Mouse (Mus musculus) heart, embryonic 15.5 days (tissue): Measurements from ENCODE around the gene St3gal5. TPM values are rescaled to one million over a fixed set of nuclear protein-coding genes. Genes with fewer than 3 reads are reported as not detected.
"Not testable (repeated sequence)": the region's sequence is repeated elsewhere in the genome, so short reads cannot be mapped to it uniquely, and the experiment has no call there.

Experiments
- ATAC-seq: fragments of 200-750 bp; cut with Nextera tagmentation; replicated peaks from 2 replicates; pipeline ENCODE4 v1.8.0; 2017; ENCODE audit warnings: low read depth, moderate TSS enrichment; ENCODE audit not compliant: insufficient number of reproducible peaks, insufficient read depth, low FRiP score
- H3K27ac ChIP-seq: fragments of 300-500 bp; sonication (generic); 2 replicates; pipeline ENCODE4 v1.5.1; 2015; ENCODE audit warnings: mild to moderate bottlenecking, inconsistent platforms
- H3K27me3 ChIP-seq: fragments of 300-500 bp; sonication (generic); 2 replicates; pipeline ENCODE4 v1.6.1; 2015; ENCODE audit warnings: inconsistent platforms
- H3K36me3 ChIP-seq: fragments of 300-500 bp; sonication (generic); 2 replicates; pipeline ENCODE4 v1.6.1; 2015; ENCODE audit warnings: mild to moderate bottlenecking, inconsistent platforms
- H3K4me1 ChIP-seq: fragments of 300-500 bp; sonication (generic); replicated peaks from 2 replicates; pipeline ENCODE4 v1.6.1; 2015; ENCODE audit warnings: inconsistent platforms
- H3K4me2 ChIP-seq: fragments of 300-500 bp; sonication (generic); 2 replicates; pipeline ENCODE4 v1.6.1; 2015; ENCODE audit warnings: inconsistent platforms, mild to moderate bottlenecking, moderate library complexity
- H3K4me3 ChIP-seq: fragments of 300-500 bp; sonication (generic); 2 replicates; pipeline ENCODE4 v1.5.1; 2015; ENCODE audit warnings: mild to moderate bottlenecking, inconsistent platforms
- H3K9ac ChIP-seq: fragments of 300-500 bp; sonication (generic); 2 replicates; pipeline ENCODE4 v1.6.1; 2015; ENCODE audit warnings: mild to moderate bottlenecking, inconsistent platforms
- H3K9me3 ChIP-seq: fragments of 300-500 bp; sonication (generic); replicated peaks from 2 replicates; pipeline ENCODE4 v1.6.1; 2016; ENCODE audit warnings: inconsistent platforms
- WGBS: fragments of 180-500 bp; shearing (Covaris S2); methylation state at CpG from one replicate; pipeline ENCODE4 v1.1.7; 2015; ENCODE audit warnings: mixed read lengths; 5-methylcytosine and 5-hydroxymethylcytosine counted together
- polyA plus RNA-seq: library from polyadenylated mRNA; unstranded; fragments of >200 nt; fragmentation: Nextera tagmentation; extraction: Ambion mirVana; gene quantifications from 2 replicates; pipeline ENCODE4 v1.2.1, GENCODE M21; 2015

St3gal5 gene
- polyA plus RNA-seq, 1 experiment from 2014 or later = 43.3 TPM

- no peaks in the 10 kb centered on the region for H3K27me3 ChIP-seq
- 0 out of 2 replicates have a peak, but pooled peaks cover 5% of the 10 kb centered on the region for H3K9me3 ChIP-seq
- H3K4me3 ChIP-seq = no peak overlapping the region
- ATAC-seq = no peak
- no peak overlapping the region for H3K27ac ChIP-seq
- H3K4me2 ChIP-seq = no peak overlapping the region
- H3K9ac ChIP-seq = no peak overlapping the region
- H3K36me3 ChIP-seq = peaks cover 25% of the 10 kb centered on the region
- no peaks in the 10 kb centered on the region for H3K4me1 ChIP-seq
- WGBS = 89% methylated on average over 7 of the region's 7 CpGs
Measured at GRCm38 (mm10) chr6:72152707-72153106, 55.3 kb downstream of the St3gal5 start.

- Histone ChIP-seq H3K27me3 (no peaks in the 10 kb centered on the region), H3K4me2 (no peak overlapping the region), H3K36me3 (peaks cover 25% of the 10 kb centered on the region), H3K27ac (no peak overlapping the region), H3K9me3 (0 out of 2 replicates have a peak, but pooled peaks cover 5% of the 10 kb centered on the region), H3K4me1 (no peaks in the 10 kb centered on the region), H3K4me3 (no peak overlapping the region), H3K9ac (no peak overlapping the region)
- 81% methylated on average over 11 of the region's 11 CpGs for WGBS
- no peak for ATAC-seq
Measured at GRCm38 (mm10) chr6:72153455-72153854, 56.1 kb downstream of the St3gal5 start.

- WGBS = 45% methylated on average over 3 of the region's 5 CpGs
- H3K9me3 ChIP-seq, H3K27me3 ChIP-seq, H3K4me1 ChIP-seq, H3K4me3 ChIP-seq, H3K9ac ChIP-seq, H3K27ac ChIP-seq, H3K4me2 ChIP-seq, ATAC-seq: not testable (repeated sequence)
- H3K36me3 ChIP-seq = peaks cover 19% of the 10 kb centered on the region
Measured at GRCm38 (mm10) chr6:72154008-72154407, 56.6 kb downstream of the St3gal5 start.

- Histone ChIP-seq H3K4me3 (no peak overlapping the region), H3K4me1 (no peaks in the 10 kb centered on the region), H3K36me3 (peaks cover 9% of the 10 kb centered on the region), H3K9me3 (0 out of 2 replicates have a peak, but pooled peaks cover under 1% of the 10 kb centered on the region), H3K27ac (no peak overlapping the region), H3K4me2 (no peak overlapping the region), H3K9ac (no peak overlapping the region), H3K27me3 (no peaks in the 10 kb centered on the region)
- WGBS = 87% methylated on average over 7 of the region's 7 CpGs
- no peak for ATAC-seq
Measured at GRCm38 (mm10) chr6:72154938-72155531, 57.6 kb downstream of the St3gal5 start.

- H3K4me3 ChIP-seq = no peak overlapping the region
- no peak overlapping the region for H3K27ac ChIP-seq
- no peak overlapping the region for H3K4me2 ChIP-seq
- H3K4me1 ChIP-seq = no peaks in the 10 kb centered on the region
- peaks cover 7% of the 10 kb centered on the region for H3K36me3 ChIP-seq
- no peak overlapping the region for H3K9ac ChIP-seq
- H3K27me3 ChIP-seq = no peaks in the 10 kb centered on the region
- 92% methylated on average over 8 of the region's 8 CpGs for whole genome bisulfite sequencing
- ATAC-seq = no peak
- H3K9me3 ChIP-seq = no peaks in the 10 kb centered on the region
Measured at GRCm38 (mm10) chr6:72155649-72156048, 58.3 kb downstream of the St3gal5 start.

- no peak overlapping the region for H3K27ac ChIP-seq
- no peaks in the 10 kb centered on the region for H3K9me3 ChIP-seq
- no peak overlapping the region for H3K9ac ChIP-seq
- no peaks in the 10 kb centered on the region for H3K27me3 ChIP-seq
- 82% methylated on average over 8 of the region's 8 CpGs for WGBS
- no peak overlapping the region for H3K4me2 ChIP-seq
- no peak overlapping the region for H3K4me3 ChIP-seq
- H3K4me1 ChIP-seq = peaks cover 8% of the 10 kb centered on the region
- peaks cover 7% of the 10 kb centered on the region; the same call in 1 of the 2 replicates for H3K36me3 ChIP-seq
- ATAC-seq = no peak
Measured at GRCm38 (mm10) chr6:72158966-72159764, 61.8 kb downstream of the St3gal5 start.

- no peak for ATAC-seq
- Histone ChIP-seq H3K4me3 (no peak overlapping the region), H3K9me3 (no peaks in the 10 kb centered on the region), H3K4me1 (peaks cover 15% of the 10 kb centered on the region), H3K27me3 (no peaks in the 10 kb centered on the region), H3K36me3 (0 out of 2 replicates have a peak, but pooled peaks cover 1% of the 10 kb centered on the region), H3K9ac (no peak overlapping the region), H3K4me2 (no peak overlapping the region), H3K27ac (no peak overlapping the region)
- 66% methylated on average over 10 of the region's 10 CpGs for WGBS
Measured at GRCm38 (mm10) chr6:72159861-72160395, 62.5 kb downstream of the St3gal5 start.

- H3K9me3 ChIP-seq = no peaks in the 10 kb centered on the region
- ATAC-seq = no peak
- H3K4me2 ChIP-seq = no peak overlapping the region
- peaks cover 15% of the 10 kb centered on the region for H3K4me1 ChIP-seq
- no peaks in the 10 kb centered on the region for H3K27me3 ChIP-seq
- H3K36me3 ChIP-seq = no peaks in the 10 kb centered on the region
- no peak overlapping the region for H3K4me3 ChIP-seq
- H3K27ac ChIP-seq = no peak overlapping the region
- WGBS = 75% methylated on average over 3 of the region's 3 CpGs
- H3K9ac ChIP-seq = no peak overlapping the region
Measured at GRCm38 (mm10) chr6:72160991-72161390, 63.6 kb downstream of the St3gal5 start.

GRCm38 (mm10) chr6:72161751-72162150 lies 64.4 kb downstream of the St3gal5 start:
- Histone ChIP-seq H3K27me3 (no peaks in the 10 kb centered on the region), H3K4me1 (peaks cover 15% of the 10 kb centered on the region), H3K36me3 (no peaks in the 10 kb centered on the region), H3K27ac (no peak overlapping the region), H3K9ac (no peak overlapping the region), H3K4me2 (no peak overlapping the region), H3K9me3 (no peaks in the 10 kb centered on the region), H3K4me3 (no peak overlapping the region)
- 75% methylated on average over 5 of the region's 5 CpGs for WGBS
- no peak for ATAC-seq

GRCm38 (mm10) chr6:72162155-72162890 lies 64.9 kb downstream of the St3gal5 start:
- peak; percentile 30; the same call in 1 of the 2 replicates for ATAC-seq
- 24% methylated on average over 19 of the region's 19 CpGs for WGBS
- no peak overlapping the region for H3K9ac ChIP-seq
- H3K36me3 ChIP-seq = no peaks in the 10 kb centered on the region
- H3K4me1 ChIP-seq = peaks cover 15% of the 10 kb centered on the region
- no peak overlapping the region for H3K4me3 ChIP-seq
- peak overlapping the region; percentile 32; the same call in 1 of the 2 replicates for H3K27ac ChIP-seq
- H3K4me2 ChIP-seq = peak overlapping the region; percentile 27
- H3K27me3 ChIP-seq = no peaks in the 10 kb centered on the region
- H3K9me3 ChIP-seq = no peaks in the 10 kb centered on the region
